In the genomic region with DNA sequence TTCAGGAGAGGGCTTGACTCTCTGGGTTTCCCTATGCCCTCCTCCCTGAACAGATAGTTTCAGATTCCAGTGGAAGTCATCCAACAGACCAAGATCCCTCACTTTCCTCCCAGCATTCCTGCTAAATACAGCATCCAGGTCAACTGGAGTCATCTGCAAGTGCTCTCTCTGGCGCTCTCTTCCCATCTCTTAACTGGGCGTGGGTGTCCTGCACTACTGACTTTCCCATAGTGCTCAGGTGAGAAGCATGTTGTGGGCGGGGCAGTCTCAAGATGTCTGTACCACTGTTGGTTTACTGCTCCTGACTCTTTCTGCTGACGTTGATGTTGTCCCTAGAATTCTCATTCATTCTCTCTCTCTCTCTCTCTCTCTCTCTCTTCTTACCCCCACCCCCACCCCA, we compare ENCODE assay signal across 26 mouse cellular contexts.
A peak's percentile ranks its signal among the peaks of the same experiment; 100 is the strongest.
DNase-seq lines count a peak whose midpoint lies in the region; ATAC-seq and TF ChIP-seq lines count a peak whose summit lies in the region.
"Had no signal": no experiment of that assay in that cellular context is flagged by ENCODE, and none has a peak within 500 bp of the region (broad histone marks: within the 10 kb centered on the region; RNA-seq: fewer than 3 reads in every experiment).

No protein-coding gene starts in this region.

- 89% methylated on average over 4 of the region's 4 CpGs for WGBS in intestine, embryonic 14.5 days
- WGBS in intestine, postnatal 0 days = 88% methylated on average over 4 of the region's 4 CpGs
- 87% methylated on average over 4 of the region's 4 CpGs for WGBS in midbrain, embryonic 11.5 days
- WGBS in midbrain, embryonic 15.5 days = 89% methylated on average over 4 of the region's 4 CpGs

- H3K9me3 ChIP-seq in intestine, embryonic 14.5 days (ENCODE audit: control insufficient read depth, low read length) = no peaks in the 10 kb centered on the region
- no peaks in the 10 kb centered on the region for H3K9me3 ChIP-seq in intestine, postnatal 0 days (ENCODE audit: control insufficient read depth)
- no peaks in the 10 kb centered on the region for H3K9me3 ChIP-seq in midbrain, embryonic 11.5 days (ENCODE audit: control insufficient read depth, low read length)
- no peaks in the 10 kb centered on the region for H3K9me3 ChIP-seq in midbrain, embryonic 15.5 days
- H3K9me3 ChIP-seq: embryonic facial prominence, embryonic 13.5 days; embryonic facial prominence, embryonic 15.5 days; forebrain, embryonic 10.5 days; forebrain, embryonic 12.5 days had no signal

- peak; percentile 55 for DNase-seq in heart, adult 11 months
- no peak for DNase-seq in heart, postnatal 10 days
- DNase-seq in intestine, embryonic 14.5 days (ENCODE audit: low spot score) = peak; percentile 1
- DNase-seq in midbrain, embryonic 11.5 days (ENCODE audit: low spot score, missing footprints) = peak; percentile 12
- DNase-seq in testis, postnatal 10 days (ENCODE audit: low spot score) = peak; percentile 25
- no peak for DNase-seq in testis, postnatal 14 days (ENCODE audit: low spot score)
- DNase-seq: adrenal gland, adult 2 months; adrenal gland, postnatal 10 days; adrenal gland, postnatal 25 days; B cell, adult 2 months; cerebellum, adult 11 months; cerebellum, adult 18-20 months; cerebellum, adult 8-10 months; cerebellum, adult 9-11 months; cerebellum, postnatal 14 days; cerebellum, postnatal 36 days; embryo, embryonic 11 days had no signal

- no peak overlapping the region for H3K9ac ChIP-seq in intestine, embryonic 14.5 days (ENCODE audit: low read length)
- no peak overlapping the region for H3K9ac ChIP-seq in intestine, postnatal 0 days (ENCODE audit: low read depth, low read length)
- H3K9ac ChIP-seq in midbrain, embryonic 11.5 days (ENCODE audit: low read length) = no peak overlapping the region
- no peak overlapping the region for H3K9ac ChIP-seq in midbrain, embryonic 15.5 days
- H3K9ac ChIP-seq: embryonic facial prominence, embryonic 13.5 days; embryonic facial prominence, embryonic 15.5 days; forebrain, embryonic 12.5 days had no signal

- no peak overlapping the region for H3K4me3 ChIP-seq in intestine, embryonic 14.5 days (ENCODE audit: low read depth, low read length)
- H3K4me3 ChIP-seq in intestine, postnatal 0 days (ENCODE audit: low read depth, low read length) = no peak overlapping the region
- no peak overlapping the region for H3K4me3 ChIP-seq in midbrain, embryonic 11.5 days (ENCODE audit: low read depth, low read length)
- no peak overlapping the region for H3K4me3 ChIP-seq in midbrain, embryonic 15.5 days
- H3K4me3 ChIP-seq: embryonic facial prominence, embryonic 13.5 days; embryonic facial prominence, embryonic 15.5 days; erythroblast, embryonic 14.5 days; forebrain, embryonic 10.5 days; forebrain, embryonic 12.5 days had no signal

- H3K36me3 ChIP-seq in intestine, embryonic 14.5 days (ENCODE audit: control insufficient read depth, insufficient read depth, low read length) = no peaks in the 10 kb centered on the region
- no peaks in the 10 kb centered on the region for H3K36me3 ChIP-seq in intestine, postnatal 0 days (ENCODE audit: control insufficient read depth, insufficient read depth)
- H3K36me3 ChIP-seq in midbrain, embryonic 11.5 days (ENCODE audit: control insufficient read depth, insufficient read depth, low read length) = no peaks in the 10 kb centered on the region
- no peaks in the 10 kb centered on the region for H3K36me3 ChIP-seq in midbrain, embryonic 15.5 days (replicated peaks)
- H3K36me3 ChIP-seq: embryonic facial prominence, embryonic 13.5 days; embryonic facial prominence, embryonic 15.5 days; forebrain, embryonic 10.5 days; forebrain, embryonic 12.5 days had no signal

- H3K27ac ChIP-seq in intestine, embryonic 14.5 days (ENCODE audit: low read depth) = no peak overlapping the region
- no peak overlapping the region for H3K27ac ChIP-seq in intestine, postnatal 0 days (ENCODE audit: low read depth, low read length)
- H3K27ac ChIP-seq in midbrain, embryonic 11.5 days (ENCODE audit: low read depth, low read length) = no peak overlapping the region
- H3K27ac ChIP-seq in midbrain, embryonic 15.5 days = no peak overlapping the region
- H3K27ac ChIP-seq: embryonic facial prominence, embryonic 13.5 days; embryonic facial prominence, embryonic 15.5 days; forebrain, embryonic 10.5 days; forebrain, embryonic 12.5 days had no signal

- H3K4me2 ChIP-seq in intestine, embryonic 14.5 days (ENCODE audit: low read length) = no peak overlapping the region
- no peak overlapping the region for H3K4me2 ChIP-seq in intestine, postnatal 0 days (replicated peaks; ENCODE audit: low read depth)
- no peak overlapping the region for H3K4me2 ChIP-seq in midbrain, embryonic 11.5 days
- no peak overlapping the region for H3K4me2 ChIP-seq in midbrain, embryonic 15.5 days
- H3K4me2 ChIP-seq: embryonic facial prominence, embryonic 13.5 days; embryonic facial prominence, embryonic 15.5 days; forebrain, embryonic 12.5 days had no signal

- no peak for ATAC-seq in intestine, embryonic 14.5 days (replicated peaks; ENCODE audit: low FRiP score, low TSS enrichment, low read depth)
- no peak for ATAC-seq in intestine, postnatal 0 days
- ATAC-seq in midbrain, embryonic 11.5 days (ENCODE audit: low FRiP score) = no peak
- no peak for ATAC-seq in midbrain, embryonic 15.5 days (replicated peaks)
- ATAC-seq: CD4-positive, CD25-positive, alpha-beta regulatory T cell, adult 4 months; forebrain, embryonic 14.5 days had no signal

- no peaks in the 10 kb centered on the region for H3K27me3 ChIP-seq in intestine, embryonic 14.5 days (replicated peaks; ENCODE audit: control insufficient read depth, insufficient read depth, low read length)
- H3K27me3 ChIP-seq in intestine, postnatal 0 days (replicated peaks; ENCODE audit: control insufficient read depth, insufficient read depth, low read length) = no peaks in the 10 kb centered on the region
- H3K27me3 ChIP-seq in midbrain, embryonic 11.5 days (ENCODE audit: control insufficient read depth, insufficient read depth, low read length) = no peaks in the 10 kb centered on the region
- H3K27me3 ChIP-seq in midbrain, embryonic 15.5 days (replicated peaks) = no peaks in the 10 kb centered on the region
- H3K27me3 ChIP-seq: embryonic facial prominence, embryonic 13.5 days; embryonic facial prominence, embryonic 15.5 days; forebrain, embryonic 12.5 days had no signal

- intact Hi-C loops in heart, postnatal 10 days (cut with DNase I) = loop anchor here (5.0 kb wide), 1 partner anchor 170 kb away; the partner anchor contains the start of gene Cd24a

- peaks cover 13% of the 10 kb centered on the region; the same call in 1 of the 2 replicates for H3K4me1 ChIP-seq in intestine, embryonic 14.5 days (replicated peaks; ENCODE audit: control insufficient read depth, insufficient read depth, low read length)
- no peaks in the 10 kb centered on the region for H3K4me1 ChIP-seq in intestine, postnatal 0 days (replicated peaks; ENCODE audit: control insufficient read depth, insufficient read depth, low read length)
- peaks cover 2% of the 10 kb centered on the region; the same call in 1 of the 2 replicates for H3K4me1 ChIP-seq in midbrain, embryonic 11.5 days (ENCODE audit: control insufficient read depth, insufficient read depth, low read length)
- H3K4me1 ChIP-seq in midbrain, embryonic 15.5 days = peaks cover 3% of the 10 kb centered on the region

- no peak for TF ChIP-seq CTCF in intestine, postnatal 0 days (IDR thresholded peaks at IDR 0.05; ENCODE audit: low read depth)

Comparison
In these comparisons a context has a peak if more than half of its experiments do, and no peak if none do; other contexts are left out.
1. DNase-seq: peak in heart, adult 11 months (single experiment), intestine, embryonic 14.5 days (single experiment), midbrain, embryonic 11.5 days (single experiment) and testis, postnatal 10 days (single experiment); none in heart, postnatal 10 days (0 of 2) and testis, postnatal 14 days (single experiment).